Mouse (Mus musculus): ENCODE measurements at regions not wholly inside any gene's neighbourhood (a gene's known extent, or its start where the extent isn't known, plus 50 kb on each side); places are given as distances from the start of the nearest gene placed in this dataset.

- DNase-seq (ENCODE audit: low spot score) = no peak
These were observed 345.2 kb upstream of the Trib2 start for GRCm38 (mm10) chr12:16161947-16162346.

GRCm38 (mm10) chr12:16157896-16158295, 341.2 kb upstream of the Trib2 start:
- DNase-seq (ENCODE audit: low spot score) (no peak), ATAC-seq (ENCODE audit: insufficient read depth, low FRiP score, low TSS enrichment) (no peak)
- no peaks in the 10 kb centered on the region for H3K9me3 ChIP-seq (ENCODE audit: control insufficient read depth, low read length)
- no peaks in the 10 kb centered on the region for H3K4me1 ChIP-seq (ENCODE audit: control insufficient read depth, insufficient read depth, low read length)
- no peaks in the 10 kb centered on the region for H3K36me3 ChIP-seq (ENCODE audit: control insufficient read depth, insufficient read depth, low read length)
- H3K4me3 ChIP-seq (ENCODE audit: low read depth, low read length) = no peak overlapping the region
- H3K9ac ChIP-seq (ENCODE audit: low read length) = no peak overlapping the region
- no peak overlapping the region for H3K27ac ChIP-seq (ENCODE audit: low read depth, low read length)
- H3K4me2 ChIP-seq (ENCODE audit: low read depth) = no peak overlapping the region
- 95% methylated on average over 7 of the region's 7 CpGs for WGBS
- H3K27me3 ChIP-seq (ENCODE audit: control insufficient read depth, insufficient read depth, low read length) = no peaks in the 10 kb centered on the region

More at GRCm38 (mm10) chr12:16161947-16162346, 345.2 kb upstream of the Trib2 start:
- Histone ChIP-seq H3K4me1 (ENCODE audit: control insufficient read depth, insufficient read depth, low read length) (no peaks in the 10 kb centered on the region), H3K4me3 (ENCODE audit: low read depth, low read length) (no peak overlapping the region), H3K36me3 (ENCODE audit: control insufficient read depth, insufficient read depth, low read length) (no peaks in the 10 kb centered on the region), H3K27ac (ENCODE audit: low read depth, low read length) (no peak overlapping the region), H3K27me3 (ENCODE audit: control insufficient read depth, insufficient read depth, low read length) (no peaks in the 10 kb centered on the region), H3K4me2 (ENCODE audit: low read depth) (no peak overlapping the region), H3K9ac (ENCODE audit: low read length) (no peak overlapping the region), H3K9me3 (ENCODE audit: control insufficient read depth, low read length) (no peaks in the 10 kb centered on the region)
- WGBS = 80% methylated on average over 4 of the region's 4 CpGs
- ATAC-seq (ENCODE audit: insufficient read depth, low FRiP score, low TSS enrichment) = no peak

GRCm38 (mm10) chr12:16155791-16156558, 339.3 kb upstream of the Trib2 start:
- Histone ChIP-seq H3K4me3 (ENCODE audit: low read depth, low read length) (no peak overlapping the region), H3K9ac (ENCODE audit: low read length) (no peak overlapping the region), H3K27me3 (ENCODE audit: control insufficient read depth, insufficient read depth, low read length) (no peaks in the 10 kb centered on the region), H3K4me1 (ENCODE audit: control insufficient read depth, insufficient read depth, low read length) (no peaks in the 10 kb centered on the region), H3K36me3 (ENCODE audit: control insufficient read depth, insufficient read depth, low read length) (no peaks in the 10 kb centered on the region), H3K27ac (ENCODE audit: low read depth, low read length) (no peak overlapping the region), H3K4me2 (ENCODE audit: low read depth) (no peak overlapping the region), H3K9me3 (ENCODE audit: control insufficient read depth, low read length) (no peaks in the 10 kb centered on the region)
- no peak for DNase-seq (ENCODE audit: low spot score)
- 28% methylated on average over 2 of the region's 2 CpGs for WGBS
- ATAC-seq (ENCODE audit: insufficient read depth, low FRiP score, low TSS enrichment) = no peak

GRCm38 (mm10) chr12:16154256-16154655, 337.5 kb upstream of the Trib2 start:
- no peak for DNase-seq (ENCODE audit: low spot score)
- 86% methylated on average over 1 of the region's 1 CpGs for WGBS
- Histone ChIP-seq H3K4me1 (ENCODE audit: control insufficient read depth, insufficient read depth, low read length) (no peaks in the 10 kb centered on the region), H3K9me3 (ENCODE audit: control insufficient read depth, low read length) (no peaks in the 10 kb centered on the region), H3K4me3 (ENCODE audit: low read depth, low read length) (no peak overlapping the region), H3K27ac (ENCODE audit: low read depth, low read length) (no peak overlapping the region), H3K27me3 (ENCODE audit: control insufficient read depth, insufficient read depth, low read length) (no peaks in the 10 kb centered on the region), H3K4me2 (ENCODE audit: low read depth) (no peak overlapping the region), H3K36me3 (ENCODE audit: control insufficient read depth, insufficient read depth, low read length) (no peaks in the 10 kb centered on the region), H3K9ac (ENCODE audit: low read length) (no peak overlapping the region)
- no peak for ATAC-seq (ENCODE audit: insufficient read depth, low FRiP score, low TSS enrichment)

GRCm38 (mm10) chr12:16152108-16152507, 335.4 kb upstream of the Trib2 start:
- Histone ChIP-seq H3K9ac (ENCODE audit: low read length) (no peak overlapping the region), H3K36me3 (ENCODE audit: control insufficient read depth, insufficient read depth, low read length) (no peaks in the 10 kb centered on the region), H3K27ac (ENCODE audit: low read depth, low read length) (no peak overlapping the region), H3K27me3 (ENCODE audit: control insufficient read depth, insufficient read depth, low read length) (no peaks in the 10 kb centered on the region), H3K4me2 (ENCODE audit: low read depth) (no peak overlapping the region), H3K4me3 (ENCODE audit: low read depth, low read length) (no peak overlapping the region), H3K4me1 (ENCODE audit: control insufficient read depth, insufficient read depth, low read length) (no peaks in the 10 kb centered on the region), H3K9me3 (ENCODE audit: control insufficient read depth, low read length) (no peaks in the 10 kb centered on the region)
- 83% methylated on average over 11 of the region's 11 CpGs for WGBS
- no peak for DNase-seq (ENCODE audit: low spot score)
- no peak for ATAC-seq (ENCODE audit: insufficient read depth, low FRiP score, low TSS enrichment)

GRCm38 (mm10) chr12:16151170-16151702, 334.5 kb upstream of the Trib2 start:
- 51% methylated on average over 5 of the region's 5 CpGs for WGBS
- Histone ChIP-seq H3K27me3 (ENCODE audit: control insufficient read depth, insufficient read depth, low read length) (no peaks in the 10 kb centered on the region), H3K4me1 (ENCODE audit: control insufficient read depth, insufficient read depth, low read length) (no peaks in the 10 kb centered on the region), H3K27ac (ENCODE audit: low read depth, low read length) (no peak overlapping the region), H3K4me2 (ENCODE audit: low read depth) (no peak overlapping the region), H3K9me3 (ENCODE audit: control insufficient read depth, low read length) (no peaks in the 10 kb centered on the region), H3K36me3 (ENCODE audit: control insufficient read depth, insufficient read depth, low read length) (no peaks in the 10 kb centered on the region), H3K4me3 (ENCODE audit: low read depth, low read length) (no peak overlapping the region), H3K9ac (ENCODE audit: low read length) (no peak overlapping the region)
- DNase-seq (ENCODE audit: low spot score) (no peak), ATAC-seq (ENCODE audit: insufficient read depth, low FRiP score, low TSS enrichment) (no peak)

GRCm38 (mm10) chr12:16146919-16147318, 330.2 kb upstream of the Trib2 start:
- Histone ChIP-seq H3K9ac (ENCODE audit: low read length) (no peak overlapping the region), H3K4me2 (ENCODE audit: low read depth) (no peak overlapping the region), H3K27ac (ENCODE audit: low read depth, low read length) (no peak overlapping the region), H3K4me3 (ENCODE audit: low read depth, low read length) (no peak overlapping the region), H3K36me3 (ENCODE audit: control insufficient read depth, insufficient read depth, low read length) (no peaks in the 10 kb centered on the region), H3K27me3 (ENCODE audit: control insufficient read depth, insufficient read depth, low read length) (no peaks in the 10 kb centered on the region), H3K4me1 (ENCODE audit: control insufficient read depth, insufficient read depth, low read length) (no peaks in the 10 kb centered on the region), H3K9me3 (ENCODE audit: control insufficient read depth, low read length) (no peaks in the 10 kb centered on the region)
- 85% methylated on average over 2 of the region's 2 CpGs for WGBS
- DNase-seq (ENCODE audit: low spot score) = no peak
- no peak for ATAC-seq (ENCODE audit: insufficient read depth, low FRiP score, low TSS enrichment)

- no peak for ATAC-seq (ENCODE audit: insufficient read depth, low FRiP score, low TSS enrichment)
- no peaks in the 10 kb centered on the region for H3K4me1 ChIP-seq (ENCODE audit: control insufficient read depth, insufficient read depth, low read length)
These were observed 328.9 kb upstream of the Trib2 start for GRCm38 (mm10) chr12:16145621-16146020.

GRCm38 (mm10) chr12:16141193-16141592, 324.5 kb upstream of the Trib2 start:
- no peak overlapping the region for H3K9ac ChIP-seq (ENCODE audit: low read length)
- H3K4me3 ChIP-seq (ENCODE audit: low read depth, low read length) = no peak overlapping the region
- H3K9me3 ChIP-seq (ENCODE audit: control insufficient read depth, low read length) = no peaks in the 10 kb centered on the region
- H3K27ac ChIP-seq (ENCODE audit: low read depth, low read length) = no peak overlapping the region
- 77% methylated on average over 4 of the region's 4 CpGs for WGBS
- H3K36me3 ChIP-seq (ENCODE audit: control insufficient read depth, insufficient read depth, low read length) = no peaks in the 10 kb centered on the region
- H3K27me3 ChIP-seq (ENCODE audit: control insufficient read depth, insufficient read depth, low read length) = no peaks in the 10 kb centered on the region
- no peak overlapping the region for H3K4me2 ChIP-seq (ENCODE audit: low read depth)
- H3K4me1 ChIP-seq (ENCODE audit: control insufficient read depth, insufficient read depth, low read length) = no peaks in the 10 kb centered on the region
- DNase-seq (ENCODE audit: low spot score) (no peak), ATAC-seq (ENCODE audit: insufficient read depth, low FRiP score, low TSS enrichment) (no peak)

More at GRCm38 (mm10) chr12:16145621-16146020, 328.9 kb upstream of the Trib2 start:
- DNase-seq (ENCODE audit: low spot score) = no peak
- no peaks in the 10 kb centered on the region for H3K9me3 ChIP-seq (ENCODE audit: control insufficient read depth, low read length)
- no peak overlapping the region for H3K27ac ChIP-seq (ENCODE audit: low read depth, low read length)
- no peaks in the 10 kb centered on the region for H3K27me3 ChIP-seq (ENCODE audit: control insufficient read depth, insufficient read depth, low read length)
- 92% methylated on average over 7 of the region's 7 CpGs for WGBS
- H3K9ac ChIP-seq (ENCODE audit: low read length) = no peak overlapping the region
- no peak overlapping the region for H3K4me2 ChIP-seq (ENCODE audit: low read depth)
- H3K36me3 ChIP-seq (ENCODE audit: control insufficient read depth, insufficient read depth, low read length) = no peaks in the 10 kb centered on the region
- no peak overlapping the region for H3K4me3 ChIP-seq (ENCODE audit: low read depth, low read length)

Data from neural tube, embryonic 11.5 days (tissue).